Mouse (Mus musculus): ENCODE data around the gene Rsu1. TPM values are rescaled to one million over a fixed set of nuclear protein-coding genes. Genes with fewer than 3 reads are reported as not detected.
A peak's percentile ranks its signal among the peaks of the same experiment; 100 is the strongest.

Rsu1 gene
- total and polyA plus RNA-seq, 3 experiments, result 39.9 to 51.7 (median 47.1) TPM

GRCm38 (mm10) chr2:13263150-13263549 is 8.1 kb downstream of the Rsu1 start:
- peaks cover 2% of the 10 kb centered on the region; the same call in 1 of the 2 replicates for H3K79me2 ChIP-seq (replicated peaks; ENCODE audit: control insufficient read depth, insufficient read depth, low read length)
- no peak overlapping the region for H3K9ac ChIP-seq (ENCODE audit: low read depth, low read length)
- no peak overlapping the region for H3K27ac ChIP-seq
- 66% methylated on average over 4 of the region's 4 CpGs for WGBS
- H3K27me3 ChIP-seq (ENCODE audit: control insufficient read depth, insufficient read depth, low read length), result no peaks in the 10 kb centered on the region
- no peak for DNase-seq
- TF ChIP-seq CTCF (IDR thresholded peaks at IDR 0.05), result no peak
- TF ChIP-seq EP300 (IDR thresholded peaks at IDR 0.05; ENCODE audit: insufficient read depth, low read depth, low read length), result no peak
- no peak for TF ChIP-seq POLR2A (IDR thresholded peaks at IDR 0.05; ENCODE audit: insufficient read depth, low read depth, low read length)
- H3K36me3 ChIP-seq (ENCODE audit: control insufficient read depth, insufficient read depth, low read length), result peaks cover 2% of the 10 kb centered on the region
- peaks cover 3% of the 10 kb centered on the region for H3K4me1 ChIP-seq (ENCODE audit: control insufficient read depth, insufficient read depth, low read length)
- intact Hi-C loops (cut with DNase I), result loop anchor here (10.0 kb wide), 1 partner anchor 808 kb away; no protein-coding TSS in a partner anchor
- no peak overlapping the region for H3K4me3 ChIP-seq

- Histone ChIP-seq H3K9ac (ENCODE audit: low read depth, low read length) (no peak overlapping the region), H3K79me2 (replicated peaks; ENCODE audit: control insufficient read depth, insufficient read depth, low read length) (peaks cover 3% of the 10 kb centered on the region; the same call in 1 of the 2 replicates), H3K36me3 (ENCODE audit: control insufficient read depth, insufficient read depth, low read length) (no peaks in the 10 kb centered on the region; the same call in 1 of the 2 replicates), H3K4me1 (ENCODE audit: control insufficient read depth, insufficient read depth, low read length) (no peaks in the 10 kb centered on the region), H3K4me3 (no peak overlapping the region), H3K27ac (no peak overlapping the region), H3K27me3 (ENCODE audit: control insufficient read depth, insufficient read depth, low read length) (no peaks in the 10 kb centered on the region)
- WGBS, result 87% methylated on average over 2 of the region's 2 CpGs
- DNase-seq, result no peak
- intact Hi-C loops (cut with DNase I), result no loop called here
- TF ChIP-seq POLR2A (IDR thresholded peaks at IDR 0.05; ENCODE audit: insufficient read depth, low read depth, low read length) (no peak), CTCF (IDR thresholded peaks at IDR 0.05) (no peak), EP300 (IDR thresholded peaks at IDR 0.05; ENCODE audit: insufficient read depth, low read depth, low read length) (no peak)
Measured at GRCm38 (mm10) chr2:13258606-13259005, 12.6 kb downstream of the Rsu1 start.

- no peak overlapping the region for H3K4me3 ChIP-seq
- no peaks in the 10 kb centered on the region for H3K79me2 ChIP-seq (replicated peaks; ENCODE audit: control insufficient read depth, insufficient read depth, low read length)
- peaks cover under 1% of the 10 kb centered on the region; the same call in 1 of the 2 replicates for H3K4me1 ChIP-seq (ENCODE audit: control insufficient read depth, insufficient read depth, low read length)
- 65% methylated on average over 9 of the region's 9 CpGs for WGBS
- TF ChIP-seq EP300 (IDR thresholded peaks at IDR 0.05; ENCODE audit: insufficient read depth, low read depth, low read length), result no peak
- no peaks in the 10 kb centered on the region for H3K27me3 ChIP-seq (ENCODE audit: control insufficient read depth, insufficient read depth, low read length)
- no peak for DNase-seq
- no peak overlapping the region for H3K27ac ChIP-seq
- intact Hi-C loops (cut with DNase I), result no loop called here
- H3K36me3 ChIP-seq (ENCODE audit: control insufficient read depth, insufficient read depth, low read length), result peaks cover 2% of the 10 kb centered on the region; the same call in 1 of the 2 replicates
- H3K9ac ChIP-seq (ENCODE audit: low read depth, low read length), result no peak overlapping the region
Measured at GRCm38 (mm10) chr2:13240711-13241110, 30.5 kb downstream of the Rsu1 start.

- 76% methylated on average over 8 of the region's 8 CpGs for WGBS
- Histone ChIP-seq H3K9ac (ENCODE audit: low read depth, low read length) (no peak overlapping the region), H3K27ac (no peak overlapping the region), H3K27me3 (ENCODE audit: control insufficient read depth, insufficient read depth, low read length) (no peaks in the 10 kb centered on the region), H3K4me3 (no peak overlapping the region), H3K36me3 (ENCODE audit: control insufficient read depth, insufficient read depth, low read length) (peaks cover 2% of the 10 kb centered on the region; the same call in 1 of the 2 replicates), H3K4me1 (ENCODE audit: control insufficient read depth, insufficient read depth, low read length) (peaks cover 2% of the 10 kb centered on the region; the same call in 1 of the 2 replicates), H3K79me2 (replicated peaks; ENCODE audit: control insufficient read depth, insufficient read depth, low read length) (no peaks in the 10 kb centered on the region)
- no peak for TF ChIP-seq POLR2A (IDR thresholded peaks at IDR 0.05; ENCODE audit: insufficient read depth, low read depth, low read length)
- peak; percentile 94 for TF ChIP-seq CTCF (IDR thresholded peaks at IDR 0.05)
- intact Hi-C loops (cut with DNase I), result loop anchor here (5.0 kb wide), 2 partner anchors 530 to 780 kb away; no protein-coding TSS in a partner anchor
- DNase-seq, result peak; percentile 27 to 37
Measured at GRCm38 (mm10) chr2:13237140-13237901, 33.9 kb downstream of the Rsu1 start.

- Histone ChIP-seq H3K27me3 (ENCODE audit: control insufficient read depth, insufficient read depth, low read length) (no peaks in the 10 kb centered on the region), H3K27ac (peak overlapping the region; percentile 60), H3K79me2 (replicated peaks; ENCODE audit: control insufficient read depth, insufficient read depth, low read length) (no peaks in the 10 kb centered on the region), H3K4me1 (ENCODE audit: control insufficient read depth, insufficient read depth, low read length) (peaks cover 2% of the 10 kb centered on the region; the same call in 1 of the 2 replicates), H3K36me3 (ENCODE audit: control insufficient read depth, insufficient read depth, low read length) (peaks cover 2% of the 10 kb centered on the region; the same call in 1 of the 2 replicates), H3K9ac (ENCODE audit: low read depth, low read length) (no peak overlapping the region), H3K4me3 (no peak overlapping the region)
- TF ChIP-seq EP300 (IDR thresholded peaks at IDR 0.05; ENCODE audit: insufficient read depth, low read depth, low read length) (0 out of 2 replicates have a peak, but pooled peaks have one; percentile 43), POLR2A (IDR thresholded peaks at IDR 0.05; ENCODE audit: insufficient read depth, low read depth, low read length) (no peak)
- DNase-seq, result peak; percentile 41 to 64
- 34% methylated on average over 5 of the region's 5 CpGs for WGBS
- intact Hi-C loops (cut with DNase I), result loop anchor here (5.0 kb wide), 2 partner anchors 528 to 778 kb away; no protein-coding TSS in a partner anchor
Measured at GRCm38 (mm10) chr2:13235696-13236095, 35.5 kb downstream of the Rsu1 start.

GRCm38 (mm10) chr2:13234796-13235195 is 36.4 kb downstream of the Rsu1 start:
- Histone ChIP-seq H3K4me1 (ENCODE audit: control insufficient read depth, insufficient read depth, low read length) (peaks cover 2% of the 10 kb centered on the region; the same call in 1 of the 2 replicates), H3K79me2 (replicated peaks; ENCODE audit: control insufficient read depth, insufficient read depth, low read length) (no peaks in the 10 kb centered on the region), H3K9ac (ENCODE audit: low read depth, low read length) (no peak overlapping the region), H3K4me3 (no peak overlapping the region), H3K27ac (no peak overlapping the region), H3K36me3 (ENCODE audit: control insufficient read depth, insufficient read depth, low read length) (peaks cover 2% of the 10 kb centered on the region; the same call in 1 of the 2 replicates), H3K27me3 (ENCODE audit: control insufficient read depth, insufficient read depth, low read length) (no peaks in the 10 kb centered on the region)
- TF ChIP-seq EP300 (IDR thresholded peaks at IDR 0.05; ENCODE audit: insufficient read depth, low read depth, low read length) (no peak), POLR2A (IDR thresholded peaks at IDR 0.05; ENCODE audit: insufficient read depth, low read depth, low read length) (no peak), CTCF (IDR thresholded peaks at IDR 0.05) (no peak)
- no peak for DNase-seq
- WGBS, result 92% methylated on average over 10 of the region's 10 CpGs
- intact Hi-C loops (cut with DNase I), result loop anchor here (5.0 kb wide), 2 partner anchors 527 to 777 kb away; no protein-coding TSS in a partner anchor
